Mouse (Mus musculus) lung, postnatal 0 days (tissue): ENCODE results near the gene Trim75.

Source experiments
- CTCF ChIP-seq: IDR thresholded peaks from 2 replicates; pipeline ENCODE4 v1.5.1; 2016; ENCODE audit warnings: antibody characterized with exemption, mild to moderate bottlenecking
- EP300 ChIP-seq: IDR thresholded peaks from 2 replicates; pipeline ENCODE4 v1.6.1; 2016; ENCODE audit warnings: antibody characterized with exemption, mild to moderate bottlenecking, control low read depth

DNA sequence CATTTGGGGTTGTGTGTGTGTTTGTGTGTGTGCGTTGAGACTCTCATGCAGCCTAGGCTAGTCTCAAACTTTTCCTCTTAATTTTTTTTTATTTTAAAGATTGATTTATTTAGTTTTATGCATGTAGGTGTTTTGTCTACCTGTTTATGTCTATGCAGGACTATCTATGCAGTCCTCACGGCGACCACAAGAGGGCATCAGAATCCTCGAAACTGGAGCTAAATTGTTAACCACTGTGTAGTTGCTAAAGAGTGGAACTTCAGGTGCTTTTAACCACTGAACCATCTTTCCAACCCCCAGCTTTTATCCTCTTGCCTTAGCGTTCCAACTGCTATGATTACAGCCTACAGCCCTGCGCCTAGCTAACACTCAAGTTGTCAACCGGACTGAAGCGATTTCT lies 34.9 kb upstream of the Trim75 start:
- TF ChIP-seq CTCF (peak; percentile 83), EP300 (no peak)
